Mouse (Mus musculus) MEL (cell line): Measurements from ENCODE around the gene Drc7. TPM values are rescaled to one million over a fixed set of nuclear protein-coding genes. Genes with fewer than 3 reads are reported as not detected.

Source experiments
- DNase-seq: peaks from one replicate; pipeline ENCODE4 v3.0.0; 2011; ENCODE audit warnings: low read depth, low spot score
- H3K27ac ChIP-seq: 2 replicates; pipeline ENCODE4 v1.5.1; 2012; ENCODE audit warnings: low read depth, mild to moderate bottlenecking, control low read depth, low read length, moderate library complexity; ENCODE audit not compliant: control insufficient read depth
- H3K27me3 ChIP-seq, 2 experiments: fragments of 150-350 bp in 1 of 2; sonication (generic) in 1 of 2; 2 replicates each; pipeline ENCODE4 v1.6.1; 2012; ENCODE audit warnings: low read length in 2 of 2, mild to moderate bottlenecking in 2 of 2, improper control_type of control experiment in 1 of 2, moderate library complexity in 1 of 2; ENCODE audit not compliant: insufficient read depth in 2 of 2, control insufficient read depth in 1 of 2
- H3K36me3 ChIP-seq, 2 experiments: 2 replicates each; pipeline ENCODE4 v1.6.1; 2012 to 2014; ENCODE audit warnings: low read length in 2 of 2, improper control_type of control experiment in 1 of 2, inconsistent platforms in 1 of 2, mild to moderate bottlenecking in 1 of 2; ENCODE audit not compliant: insufficient read depth in 2 of 2, control insufficient read depth in 1 of 2
- H3K4me1 ChIP-seq, 2 experiments: fragments of 150-350 bp in 1 of 2; sonication (generic) in 1 of 2; 2 replicates each; pipeline ENCODE4 v1.6.1; 2012; ENCODE audit warnings: low read length in 2 of 2, improper control_type of control experiment in 1 of 2, mild to moderate bottlenecking in 1 of 2; ENCODE audit not compliant: insufficient read depth in 2 of 2, control insufficient read depth in 1 of 2
- H3K4me3 ChIP-seq, 2 experiments: fragments of 150-350 bp in 1 of 2; sonication (generic) in 1 of 2; 2 replicates each; pipeline ENCODE4 v1.5.1; 2012; ENCODE audit warnings: low read depth in 2 of 2, low read length in 2 of 2, mild to moderate bottlenecking in 2 of 2, moderate library complexity in 2 of 2, control low read depth in 1 of 2, improper control_type of control experiment in 1 of 2; ENCODE audit not compliant: control insufficient read depth in 1 of 2, insufficient read depth in 1 of 2
- H3K79me2 ChIP-seq: 2 replicates; pipeline ENCODE4 v1.6.1; 2012; ENCODE audit warnings: mild to moderate bottlenecking, low read length, moderate library complexity; ENCODE audit not compliant: control insufficient read depth, poor library complexity, insufficient read depth
- H3K9ac ChIP-seq: 2 replicates; pipeline ENCODE4 v1.6.1; 2012; ENCODE audit warnings: low read depth, mild to moderate bottlenecking, control low read depth, low read length, moderate library complexity; ENCODE audit not compliant: control insufficient read depth, poor library complexity, severe bottlenecking
- H3K9me3 ChIP-seq: fragments of 150-350 bp; sonication (generic); replicated peaks from 2 replicates; pipeline ENCODE4 v1.6.1; 2012; ENCODE audit warnings: mild to moderate bottlenecking, low read length, improper control_type of control experiment, moderate library complexity; ENCODE audit not compliant: insufficient read depth
- CTCF ChIP-seq, 3 experiments: IDR thresholded peaks in 2 of 3; conservative IDR thresholded peaks in 1 of 3; 2 replicates each; pipeline ENCODE4 v1.5.1; 2011 to 2012; ENCODE audit warnings: low read length in 3 of 3, low read depth in 2 of 3, mild to moderate bottlenecking in 2 of 3, improper control_type of control experiment in 1 of 3, inconsistent platforms in 1 of 3, mixed read lengths in 1 of 3, moderate library complexity in 1 of 3; ENCODE audit not compliant: control insufficient read depth in 1 of 3, insufficient read depth in 1 of 3, poor library complexity in 1 of 3, severe bottlenecking in 1 of 3
- EP300 ChIP-seq, 2 experiments: IDR thresholded peaks; 2 replicates each; pipeline ENCODE4 v1.6.1; 2011; ENCODE audit warnings: improper control_type of control experiment in 2 of 2, low read length in 2 of 2, low read depth in 1 of 2, mild to moderate bottlenecking in 1 of 2
- GABPA ChIP-seq: IDR thresholded peaks from 2 replicates; pipeline ENCODE4 v1.6.1; 2012; ENCODE audit warnings: low read depth, mild to moderate bottlenecking, inconsistent platforms, low read length, improper control_type of control experiment, moderate library complexity
- HCFC1 ChIP-seq: IDR thresholded peaks from 2 replicates; pipeline ENCODE4 v1.6.1; 2012; ENCODE audit warnings: low read depth, mild to moderate bottlenecking, inconsistent platforms, low read length, improper control_type of control experiment, moderate library complexity
- JUND ChIP-seq: IDR thresholded peaks from 2 replicates; pipeline ENCODE4 v1.6.1; 2011; ENCODE audit warnings: low read depth, mild to moderate bottlenecking, improper control_type of control experiment, low read length
- MAX ChIP-seq: IDR thresholded peaks from 2 replicates; pipeline ENCODE4 v1.6.1; 2011; ENCODE audit warnings: low read length, improper control_type of control experiment
- MYB ChIP-seq: IDR thresholded peaks from 2 replicates; pipeline ENCODE4 v1.6.1; 2011; ENCODE audit warnings: mild to moderate bottlenecking, low read depth, low read length, improper control_type of control experiment
- MYC ChIP-seq: IDR thresholded peaks from 2 replicates; pipeline ENCODE4 v1.6.1; 2011; ENCODE audit warnings: low read depth, mild to moderate bottlenecking, low read length, improper control_type of control experiment, moderate library complexity
- POLR2AphosphoS2 ChIP-seq: IDR thresholded peaks from 2 replicates; pipeline ENCODE4 v1.6.1; 2011; ENCODE audit warnings: low read length, improper control_type of control experiment
- POLR2AphosphoS5 ChIP-seq: IDR thresholded peaks from 2 replicates; pipeline ENCODE4 v1.6.1; 2012; ENCODE audit warnings: low read depth, borderline replicate concordance, mild to moderate bottlenecking, inconsistent platforms, low read length, moderate library complexity, mixed read lengths
- RCOR1 ChIP-seq: IDR thresholded peaks from 2 replicates; pipeline ENCODE4 v1.6.1; 2012; ENCODE audit warnings: low read depth, mild to moderate bottlenecking, inconsistent platforms, low read length, improper control_type of control experiment
- TAL1 ChIP-seq: IDR thresholded peaks from 2 replicates; pipeline ENCODE4 v1.6.1; 2012; ENCODE audit warnings: mild to moderate bottlenecking, inconsistent platforms, low read length, moderate library complexity, mixed read lengths
- TBP ChIP-seq: IDR thresholded peaks from 2 replicates; pipeline ENCODE4 v1.8.0; 2011; ENCODE audit warnings: low read depth, low read length, improper control_type of control experiment
- TCF12 ChIP-seq: IDR thresholded peaks from 2 replicates; pipeline ENCODE4 v1.6.1; 2014; ENCODE audit warnings: low read depth, mild to moderate bottlenecking, inconsistent platforms, low read length, improper control_type of control experiment, moderate library complexity
- UBTF ChIP-seq: IDR thresholded peaks from 2 replicates; pipeline ENCODE4 v1.6.1; 2012; ENCODE audit warnings: low read depth, mild to moderate bottlenecking, inconsistent platforms, low read length, improper control_type of control experiment, moderate library complexity, borderline replicate concordance; ENCODE audit not compliant: insufficient read depth
- USF1 ChIP-seq: IDR thresholded peaks from 2 replicates; pipeline ENCODE4 v1.6.1; 2014; ENCODE audit warnings: low read depth, mild to moderate bottlenecking, inconsistent platforms, low read length, improper control_type of control experiment, moderate library complexity
- ZNF384 ChIP-seq: IDR thresholded peaks from 2 replicates; pipeline ENCODE4 v1.6.1; 2012; ENCODE audit warnings: low read depth, mild to moderate bottlenecking, inconsistent platforms, low read length, improper control_type of control experiment
- polyA plus RNA-seq, 2 experiments: library from polyadenylated mRNA; stranded (reverse) in 1 of 2; unstranded in 1 of 2; fragments of >175 nt in 1 of 2; fragments of >200 nt in 1 of 2; gene quantifications; 2 replicates each; pipeline versions ENCODE4 v1.2.1 to v1.2.4; 2012; ENCODE audit warnings: low replicate concordance in 2 of 2, low read depth in 1 of 2; ENCODE audit not compliant: insufficient read length in 2 of 2, insufficient read depth in 1 of 2, missing spikeins in 1 of 2
- total RNA-seq: library from RNA; depleted of rRNA; stranded (reverse); fragments of 300-350 nt; gene quantifications from 2 replicates; pipeline ENCODE4 v1.2.3, GENCODE M21; 2012

Drc7 gene
- total and polyA plus RNA-seq, 3 experiments: 0.04 to 0.07 TPM; not detected in 1

- H3K36me3 ChIP-seq: no peaks in the 10 kb centered on the region
- H3K4me1 ChIP-seq: no peaks in the 10 kb centered on the region
- TF ChIP-seq TAL1: no peak
- no peak for TF ChIP-seq EP300 (IDR thresholded peaks at IDR 0.05; ENCODE audit: low read depth in 1 of 2, low read length in 2 of 2)
- TF ChIP-seq CTCF (IDR thresholded peaks at IDR 0.05 in 2 of 3, conservative IDR thresholded peaks at IDR 0.05 in 1 of 3; ENCODE audit: control insufficient read depth in 1 of 3, insufficient read depth in 1 of 3, low read depth in 2 of 3, low read length in 3 of 3, poor library complexity in 1 of 3, severe bottlenecking in 1 of 3): no peak
- no peak for TF ChIP-seq MYC
- TF ChIP-seq, all 39 proteins: peak for 0
- H3K9me3 ChIP-seq: no peaks in the 10 kb centered on the region
- H3K9ac ChIP-seq: no peak overlapping the region
- H3K4me3 ChIP-seq: no peak overlapping the region
- no peaks in the 10 kb centered on the region for H3K79me2 ChIP-seq
- H3K27ac ChIP-seq: no peak overlapping the region
- DNase-seq: no peak
- H3K27me3 ChIP-seq: peaks cover 3 to 14% of the 10 kb centered on the region in 2 experiments
Measured at GRCm38 (mm10) chr8:95044811-95045210, 10.1 kb upstream of the Drc7 start.

- Histone ChIP-seq H3K27ac (no peak overlapping the region), H3K9me3 (no peaks in the 10 kb centered on the region), H3K79me2 (no peaks in the 10 kb centered on the region), H3K36me3 (no peaks in the 10 kb centered on the region), H3K4me1 (no peaks in the 10 kb centered on the region), H3K27me3 (peaks cover 5 to 11% of the 10 kb centered on the region in 2 experiments), H3K9ac (no peak overlapping the region), H3K4me3 (no peak overlapping the region)
- TF ChIP-seq POLR2AphosphoS2 (no peak), TCF12 (no peak), MYB (no peak), UBTF (no peak), USF1 (no peak), TBP (no peak), EP300 (IDR thresholded peaks at IDR 0.05; ENCODE audit: low read depth in 1 of 2, low read length in 2 of 2) (no peak), RCOR1 (no peak), ZNF384 (no peak), MAX (no peak), JUND (no peak), POLR2AphosphoS5 (no peak), HCFC1 (no peak), GABPA (no peak)
- DNase-seq: no peak
Measured at GRCm38 (mm10) chr8:95046982-95047381, 7.9 kb upstream of the Drc7 start.
